Mouse (Mus musculus) erythroblast, embryonic 14.5 days (primary cell): ENCODE measurements around the gene Gm5447. TPM values are rescaled to one million over a fixed set of nuclear protein-coding genes. Genes with fewer than 3 reads are reported as not detected.

Source experiments
- H3K27me3 ChIP-seq: 2 replicates; pipeline ENCODE4 v1.6.1; 2012; ENCODE audit warnings: inconsistent platforms; ENCODE audit not compliant: control insufficient read depth
- H3K36me3 ChIP-seq: 2 replicates; pipeline ENCODE4 v1.6.1; 2012; ENCODE audit warnings: mild to moderate bottlenecking, inconsistent platforms; ENCODE audit not compliant: control insufficient read depth
- H3K4me1 ChIP-seq: 2 replicates; pipeline ENCODE4 v1.6.1; 2012; ENCODE audit warnings: inconsistent platforms; ENCODE audit not compliant: control insufficient read depth
- H3K4me3 ChIP-seq: replicated peaks from 2 replicates; pipeline ENCODE3; 2012; ENCODE audit warnings: moderate library complexity, mild to moderate bottlenecking, inconsistent platforms
- H3K9me3 ChIP-seq: 2 replicates; pipeline ENCODE4 v1.6.1; 2012; ENCODE audit warnings: low read length, inconsistent platforms, mixed read lengths; ENCODE audit not compliant: control insufficient read depth
- GATA1 ChIP-seq: IDR thresholded peaks from 2 replicates; pipeline ENCODE4 v1.6.1; 2012; ENCODE audit warnings: low read length, inconsistent platforms, mixed read lengths
- TAL1 ChIP-seq: IDR thresholded peaks from 3 replicates; pipeline ENCODE4 v1.6.1; 2012; ENCODE audit warnings: low read length, inconsistent platforms, mixed read lengths
- polyA plus RNA-seq: library from polyadenylated mRNA; stranded (reverse); fragments of >175 nt; gene quantifications from 2 replicates; pipeline ENCODE4 v1.2.3, GENCODE M21; 2012

The Gm5447 gene
- polyA plus RNA-seq, 1 experiment, result not detected

DNA sequence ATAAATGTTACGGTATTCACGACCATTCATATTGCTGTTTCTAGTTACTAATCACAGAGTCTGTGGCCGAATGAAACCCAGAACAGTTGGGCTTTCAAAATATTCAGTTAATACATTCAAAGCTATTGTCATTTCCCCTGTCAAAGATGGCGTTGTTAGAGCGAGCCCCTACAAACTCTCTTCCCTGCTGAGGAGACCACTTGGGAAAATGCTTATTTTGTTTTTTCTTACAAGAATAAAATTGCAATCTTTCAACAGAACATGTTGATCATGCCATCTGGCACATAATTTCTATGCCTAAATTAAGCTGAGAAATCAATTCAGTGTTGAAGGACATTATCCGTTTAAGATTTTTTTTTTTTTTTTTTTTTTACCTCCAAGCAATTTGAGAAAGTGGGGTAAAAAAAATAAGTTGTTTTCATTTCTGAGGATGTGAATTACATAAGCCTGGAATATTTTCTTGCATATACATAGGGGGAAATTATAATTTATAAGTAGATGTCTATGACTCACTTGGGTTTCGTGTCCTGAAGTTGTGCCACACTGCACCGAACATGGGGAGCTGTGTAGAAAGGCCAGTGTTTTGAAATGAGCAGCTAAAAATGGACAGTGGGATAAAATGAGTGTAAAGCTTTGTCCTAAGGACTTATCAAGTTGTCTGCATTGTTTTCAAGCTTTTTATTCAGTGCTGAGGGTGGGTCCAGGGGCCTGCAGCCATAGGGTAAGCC lies 23.7 kb downstream of the Gm5447 start:
- Histone ChIP-seq H3K4me3 (no peak overlapping the region), H3K36me3 (no peaks in the 10 kb centered on the region), H3K27me3 (no peaks in the 10 kb centered on the region; the same call in 1 of the 2 replicates), H3K4me1 (no peaks in the 10 kb centered on the region), H3K9me3 (no peaks in the 10 kb centered on the region)
- TF ChIP-seq GATA1 (no peak), TAL1 (no peak)

DNA sequence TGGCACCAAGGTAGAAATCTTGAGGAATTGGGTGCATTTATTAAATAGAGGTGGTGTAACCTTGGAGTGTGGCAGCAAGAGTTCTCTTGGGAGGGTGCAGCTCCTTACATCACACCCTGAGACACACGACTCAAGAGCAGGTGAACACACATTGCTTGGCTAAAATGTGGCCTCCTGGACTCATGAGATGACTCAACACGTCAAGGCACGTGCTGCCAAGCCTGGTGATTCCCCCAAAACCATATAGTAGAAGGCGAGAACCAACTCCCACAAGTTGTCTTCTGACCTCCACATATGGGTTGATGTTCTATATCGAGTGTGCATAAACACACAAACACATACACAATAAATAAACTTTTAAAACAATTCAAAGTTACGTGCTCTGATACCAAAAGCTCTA lies 25.8 kb downstream of the Gm5447 start:
- Histone ChIP-seq H3K27me3 (no peaks in the 10 kb centered on the region; the same call in 1 of the 2 replicates), H3K9me3 (no peaks in the 10 kb centered on the region), H3K4me1 (no peaks in the 10 kb centered on the region), H3K4me3 (no peak overlapping the region), H3K36me3 (no peaks in the 10 kb centered on the region)
- no peak for TF ChIP-seq GATA1
- no peak for TF ChIP-seq TAL1

DNA sequence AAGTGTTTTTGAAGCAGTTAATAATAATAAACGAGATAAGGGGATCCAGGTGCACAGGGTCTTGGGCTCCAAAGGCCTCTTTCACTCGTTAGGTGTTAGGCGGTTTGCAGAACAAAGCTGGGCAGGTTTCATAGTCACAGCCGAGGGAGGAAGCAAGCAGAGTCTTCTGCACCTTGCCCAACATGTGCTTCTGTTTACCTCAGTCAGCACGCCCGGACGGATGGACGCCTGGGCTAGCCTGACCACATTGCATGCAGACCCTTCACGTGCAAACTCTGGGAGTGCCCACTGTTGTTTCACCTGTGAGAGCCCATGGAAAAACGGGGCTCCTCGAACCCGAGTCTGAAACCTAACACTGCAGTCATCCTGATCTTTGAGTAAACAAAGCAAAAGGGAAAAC lies 30.5 kb downstream of the Gm5447 start:
- H3K27me3 ChIP-seq, result no peaks in the 10 kb centered on the region
- H3K9me3 ChIP-seq, result no peaks in the 10 kb centered on the region
- H3K36me3 ChIP-seq, result no peaks in the 10 kb centered on the region
- H3K4me3 ChIP-seq, result no peak overlapping the region
- H3K4me1 ChIP-seq, result no peaks in the 10 kb centered on the region
- no peak for TF ChIP-seq GATA1
- no peak for TF ChIP-seq TAL1

DNA sequence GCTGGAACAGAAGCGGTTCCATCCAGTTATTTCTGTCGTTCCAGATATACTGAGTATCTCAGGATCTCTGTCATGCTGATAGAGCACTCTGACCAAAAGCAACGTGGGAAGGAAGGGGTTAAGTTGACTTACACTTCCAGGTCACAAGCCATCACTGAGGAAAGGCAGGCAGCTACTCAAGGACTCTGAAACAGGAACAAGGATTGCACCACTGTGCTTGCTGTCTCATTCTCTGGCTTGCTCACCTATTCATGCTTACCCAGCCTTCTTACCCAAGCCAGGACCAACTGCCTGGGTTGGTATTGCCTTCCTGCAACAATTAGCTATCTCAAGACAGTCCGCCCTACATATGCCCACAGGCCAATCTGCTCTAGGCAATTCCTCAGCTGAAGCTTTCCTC lies 31.0 kb downstream of the Gm5447 start:
- TF ChIP-seq GATA1, result no peak
- no peak for TF ChIP-seq TAL1
- Histone ChIP-seq H3K4me1 (no peaks in the 10 kb centered on the region), H3K36me3 (no peaks in the 10 kb centered on the region), H3K27me3 (no peaks in the 10 kb centered on the region), H3K4me3 (no peak overlapping the region), H3K9me3 (no peaks in the 10 kb centered on the region)

DNA sequence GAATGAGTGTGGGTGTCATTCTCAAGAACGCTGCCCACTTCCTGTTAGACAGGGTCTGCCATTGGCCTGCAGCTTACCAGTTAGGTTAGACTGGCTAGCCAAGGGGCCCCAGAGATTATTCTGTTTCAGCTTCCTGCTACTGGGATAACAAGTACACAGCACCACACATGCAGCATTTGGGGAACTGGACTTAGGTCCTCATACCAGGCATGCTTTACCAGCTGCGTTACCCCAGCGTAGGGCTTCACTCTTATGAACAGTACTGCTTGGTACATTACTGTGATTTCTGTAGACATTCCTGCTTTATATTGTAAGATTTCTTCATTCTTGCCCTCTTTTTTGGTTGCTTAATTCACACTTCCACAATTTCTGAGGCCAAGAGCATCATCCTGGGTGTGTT lies 43.5 kb downstream of the Gm5447 start:
- Histone ChIP-seq H3K9me3 (no peaks in the 10 kb centered on the region), H3K4me3 (no peak overlapping the region), H3K36me3 (no peaks in the 10 kb centered on the region), H3K27me3 (no peaks in the 10 kb centered on the region), H3K4me1 (no peaks in the 10 kb centered on the region)
- no peak for TF ChIP-seq TAL1
- TF ChIP-seq GATA1, result no peak

DNA sequence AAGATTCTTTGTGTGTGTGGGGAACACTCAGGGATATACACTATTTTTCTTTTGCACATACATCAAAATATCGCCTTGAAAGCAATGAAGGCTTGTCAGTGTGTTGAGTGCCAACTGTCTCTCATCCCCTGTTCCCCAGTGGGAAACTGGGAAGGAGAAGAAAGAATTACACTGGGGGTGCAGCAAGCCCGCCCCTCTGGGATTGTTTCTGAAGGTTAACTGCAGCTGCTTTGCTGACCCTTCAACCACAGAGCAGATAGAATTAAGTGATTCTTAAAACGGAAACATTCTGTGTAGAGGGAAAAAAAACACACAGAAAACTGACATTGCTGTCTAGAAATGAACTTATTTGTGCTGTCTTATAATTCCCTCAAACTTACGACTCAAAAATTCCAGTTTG lies 47.5 kb downstream of the Gm5447 start:
- H3K36me3 ChIP-seq, result no peaks in the 10 kb centered on the region
- no peaks in the 10 kb centered on the region for H3K9me3 ChIP-seq
- no peak overlapping the region for H3K4me3 ChIP-seq
- no peaks in the 10 kb centered on the region for H3K27me3 ChIP-seq
- H3K4me1 ChIP-seq, result no peaks in the 10 kb centered on the region
- TF ChIP-seq GATA1 (no peak), TAL1 (no peak)

DNA sequence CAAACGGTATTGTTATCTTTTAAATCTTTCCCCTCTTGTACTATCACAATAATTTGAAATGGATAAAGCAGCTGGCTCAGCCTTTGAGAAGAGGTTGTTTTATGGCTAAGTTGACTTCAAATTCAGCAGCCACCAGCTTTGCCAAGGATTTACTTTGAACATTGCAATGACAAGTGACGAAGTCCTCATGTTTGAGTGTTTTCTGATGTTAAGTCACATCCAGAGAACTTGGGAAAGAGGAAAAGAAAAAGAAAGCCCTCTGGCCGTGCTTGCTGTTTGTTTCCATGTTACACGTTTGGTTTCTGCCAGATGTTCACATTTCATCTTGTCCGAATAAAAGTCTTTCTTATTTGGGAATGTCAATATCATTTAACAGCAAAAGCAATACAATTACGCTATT lies 47.9 kb downstream of the Gm5447 start:
- no peak overlapping the region for H3K4me3 ChIP-seq
- no peaks in the 10 kb centered on the region for H3K9me3 ChIP-seq
- TF ChIP-seq TAL1 (no peak), GATA1 (no peak)
- no peaks in the 10 kb centered on the region for H3K27me3 ChIP-seq
- no peaks in the 10 kb centered on the region for H3K36me3 ChIP-seq
- no peaks in the 10 kb centered on the region for H3K4me1 ChIP-seq

DNA sequence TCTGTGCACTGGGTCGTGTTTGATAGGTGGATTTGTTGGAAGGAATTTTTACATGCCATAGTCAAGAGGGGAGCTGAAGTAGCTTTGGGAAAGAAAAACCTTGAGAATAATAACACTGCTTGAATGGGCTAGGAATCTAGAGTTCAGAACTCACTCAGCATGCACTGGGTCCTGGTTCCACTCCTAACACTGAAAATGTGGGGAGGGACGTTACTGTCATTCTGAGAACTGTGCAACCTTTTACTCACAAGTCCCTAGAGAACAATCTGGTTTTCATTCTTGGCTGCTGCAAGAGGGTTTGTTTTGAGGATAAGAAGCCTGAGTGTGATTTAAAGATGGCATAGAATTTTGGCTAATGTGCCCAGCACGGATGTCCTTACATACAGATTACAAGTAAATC lies 49.7 kb downstream of the Gm5447 start:
- TF ChIP-seq GATA1 (no peak), TAL1 (no peak)
- no peak overlapping the region for H3K4me3 ChIP-seq
- H3K36me3 ChIP-seq, result no peaks in the 10 kb centered on the region
- H3K9me3 ChIP-seq, result no peaks in the 10 kb centered on the region
- no peaks in the 10 kb centered on the region for H3K4me1 ChIP-seq
- no peaks in the 10 kb centered on the region for H3K27me3 ChIP-seq

Other genes with a start within 250 kb of the Gm5447 start
- gene Irf4, start 225.0 kb upstream of the Gm5447 start, polyA plus RNA-seq, result not detected in 2 replicates
- not detected in 2 replicates for gene Hus1b, start 26.4 kb upstream of the Gm5447 start, polyA plus RNA-seq
- gene Exoc2, start 111 bp upstream of the Gm5447 start, polyA plus RNA-seq, result 0.27 and 0.41 TPM in 2 replicates